Mouse (Mus musculus): ENCODE results near the gene Mapk12. TPM values are rescaled to one million over a fixed set of nuclear protein-coding genes. Genes with fewer than 3 reads are reported as not detected.

Mapk12 gene
- polyA plus RNA-seq, 1 experiment from 2014 or later = 5.1 TPM

GRCm38 (mm10) chr15:89125351-89125750, 15.2 kb downstream of the Mapk12 start:
- DNase-seq (ENCODE audit: low spot score) (no peak), ATAC-seq (no peak)
- Histone ChIP-seq H3K9me3 (replicated peaks; ENCODE audit: control insufficient read depth, low read length) (no peaks in the 10 kb centered on the region), H3K27ac (ENCODE audit: low read depth, low read length) (no peak overlapping the region), H3K4me1 (ENCODE audit: control insufficient read depth, insufficient read depth, low read length) (peaks cover 34% of the 10 kb centered on the region), H3K9ac (ENCODE audit: low read length) (no peak overlapping the region), H3K36me3 (ENCODE audit: control insufficient read depth, insufficient read depth, low read length) (peaks cover 8% of the 10 kb centered on the region; the same call in 1 of the 2 replicates), H3K27me3 (replicated peaks; ENCODE audit: control insufficient read depth, insufficient read depth, low read length) (no peaks in the 10 kb centered on the region), H3K4me3 (ENCODE audit: low read depth, low read length) (no peak overlapping the region), H3K4me2 (ENCODE audit: low read length) (no peak overlapping the region)
- 93% methylated on average over 9 of the region's 9 CpGs for WGBS

- no peak overlapping the region for H3K27ac ChIP-seq (ENCODE audit: low read depth, low read length)
- H3K36me3 ChIP-seq (ENCODE audit: control insufficient read depth, insufficient read depth, low read length) = peaks cover 17% of the 10 kb centered on the region; the same call in 1 of the 2 replicates
- H3K4me1 ChIP-seq (ENCODE audit: control insufficient read depth, insufficient read depth, low read length) = peaks cover 38% of the 10 kb centered on the region
- H3K9ac ChIP-seq (ENCODE audit: low read length) = peak overlapping the region; percentile 65; the same call in 1 of the 2 replicates
- DNase-seq (ENCODE audit: low spot score) (no peak), ATAC-seq (no peak)
- H3K27me3 ChIP-seq (replicated peaks; ENCODE audit: control insufficient read depth, insufficient read depth, low read length) = no peaks in the 10 kb centered on the region
- no peak overlapping the region for H3K4me2 ChIP-seq (ENCODE audit: low read length)
- H3K9me3 ChIP-seq (replicated peaks; ENCODE audit: control insufficient read depth, low read length) = no peaks in the 10 kb centered on the region
- H3K4me3 ChIP-seq (ENCODE audit: low read depth, low read length) = no peak overlapping the region
- WGBS = 89% methylated on average over 3 of the region's 3 CpGs
These were observed 16.2 kb downstream of the Mapk12 start for GRCm38 (mm10) chr15:89124312-89124711.

GRCm38 (mm10) chr15:89123595-89123994, 16.9 kb downstream of the Mapk12 start:
- DNase-seq (ENCODE audit: low spot score) (peak; percentile 49), ATAC-seq (peak; percentile 7; the same call in 1 of the 2 replicates)
- WGBS = 29% methylated on average over 11 of the region's 11 CpGs
- no peaks in the 10 kb centered on the region for H3K9me3 ChIP-seq (replicated peaks; ENCODE audit: control insufficient read depth, low read length)
- no peaks in the 10 kb centered on the region for H3K27me3 ChIP-seq (replicated peaks; ENCODE audit: control insufficient read depth, insufficient read depth, low read length)
- H3K4me2 ChIP-seq (ENCODE audit: low read length) = peak overlapping the region; percentile 96
- H3K9ac ChIP-seq (ENCODE audit: low read length) = peak overlapping the region; percentile 65
- peaks cover 21% of the 10 kb centered on the region for H3K36me3 ChIP-seq (ENCODE audit: control insufficient read depth, insufficient read depth, low read length)
- H3K4me3 ChIP-seq (ENCODE audit: low read depth, low read length) = peak overlapping the region; percentile 89
- peaks cover 33% of the 10 kb centered on the region for H3K4me1 ChIP-seq (ENCODE audit: control insufficient read depth, insufficient read depth, low read length)
- H3K27ac ChIP-seq (ENCODE audit: low read depth, low read length) = peak overlapping the region; percentile 83

- peak; percentile 90 for ATAC-seq
- H3K36me3 ChIP-seq (ENCODE audit: control insufficient read depth, insufficient read depth, low read length) = peaks cover 27% of the 10 kb centered on the region
- WGBS = under 1% methylated on average over 47 of the region's 47 CpGs
- peak within 1 kb of the TSS; percentile 89 for H3K4me3 ChIP-seq (ENCODE audit: low read depth, low read length)
- H3K9ac ChIP-seq (ENCODE audit: low read length) = peak within 1 kb of the TSS; percentile 80
- H3K9me3 ChIP-seq (replicated peaks; ENCODE audit: control insufficient read depth, low read length) = no peaks in the 10 kb centered on the region
- DNase-seq (ENCODE audit: low spot score) = peak; percentile 98
- peaks cover 30% of the 10 kb centered on the region for H3K4me1 ChIP-seq (ENCODE audit: control insufficient read depth, insufficient read depth, low read length)
- no peaks in the 10 kb centered on the region for H3K27me3 ChIP-seq (replicated peaks; ENCODE audit: control insufficient read depth, insufficient read depth, low read length)
- H3K27ac ChIP-seq (ENCODE audit: low read depth, low read length) = peak within 1 kb of the TSS; percentile 83
- H3K4me2 ChIP-seq (ENCODE audit: low read length) = peak within 1 kb of the TSS; percentile 96
These were observed 17.7 kb downstream of the Mapk12 start, which contains the start of gene Tubgcp6 for GRCm38 (mm10) chr15:89122649-89123366. TSS of gene Tubgcp6 (minus strand) at chr15:89123112.

- no peak overlapping the region for H3K4me3 ChIP-seq (ENCODE audit: low read depth, low read length)
- no peak overlapping the region for H3K4me2 ChIP-seq (ENCODE audit: low read length)
- no peak overlapping the region for H3K27ac ChIP-seq (ENCODE audit: low read depth, low read length)
- DNase-seq (ENCODE audit: low spot score) (peak; percentile 21), ATAC-seq (no peak)
- H3K27me3 ChIP-seq (replicated peaks; ENCODE audit: control insufficient read depth, insufficient read depth, low read length) = no peaks in the 10 kb centered on the region
- H3K9ac ChIP-seq (ENCODE audit: low read length) = no peak overlapping the region
- peaks cover 61% of the 10 kb centered on the region for H3K36me3 ChIP-seq (ENCODE audit: control insufficient read depth, insufficient read depth, low read length)
- H3K9me3 ChIP-seq (replicated peaks; ENCODE audit: control insufficient read depth, low read length) = no peaks in the 10 kb centered on the region
- peaks cover 23% of the 10 kb centered on the region for H3K4me1 ChIP-seq (ENCODE audit: control insufficient read depth, insufficient read depth, low read length)
These were observed 22.5 kb downstream of the Mapk12 start for GRCm38 (mm10) chr15:89118007-89118406.

GRCm38 (mm10) chr15:89110147-89110546, 30.4 kb downstream of the Mapk12 start:
- H3K4me3 ChIP-seq (ENCODE audit: low read depth, low read length) = no peak overlapping the region
- no peaks in the 10 kb centered on the region for H3K9me3 ChIP-seq (replicated peaks; ENCODE audit: control insufficient read depth, low read length)
- no peak for DNase-seq (ENCODE audit: low spot score)
- no peak overlapping the region for H3K9ac ChIP-seq (ENCODE audit: low read length)
- ATAC-seq = no peak
- H3K27ac ChIP-seq (ENCODE audit: low read depth, low read length) = no peak overlapping the region
- H3K27me3 ChIP-seq (replicated peaks; ENCODE audit: control insufficient read depth, insufficient read depth, low read length) = no peaks in the 10 kb centered on the region
- 83% methylated on average over 9 of the region's 9 CpGs for WGBS
- peaks cover 98% of the 10 kb centered on the region for H3K36me3 ChIP-seq (ENCODE audit: control insufficient read depth, insufficient read depth, low read length)
- no peak overlapping the region for H3K4me2 ChIP-seq (ENCODE audit: low read length)
- no peaks in the 10 kb centered on the region for H3K4me1 ChIP-seq (ENCODE audit: control insufficient read depth, insufficient read depth, low read length)

- no peak overlapping the region for H3K4me3 ChIP-seq (ENCODE audit: low read depth, low read length)
- H3K4me1 ChIP-seq (ENCODE audit: control insufficient read depth, insufficient read depth, low read length) = no peaks in the 10 kb centered on the region
- no peak overlapping the region for H3K9ac ChIP-seq (ENCODE audit: low read length)
- H3K27me3 ChIP-seq (replicated peaks; ENCODE audit: control insufficient read depth, insufficient read depth, low read length) = no peaks in the 10 kb centered on the region
- ATAC-seq = no peak
- H3K9me3 ChIP-seq (replicated peaks; ENCODE audit: control insufficient read depth, low read length) = no peaks in the 10 kb centered on the region
- DNase-seq (ENCODE audit: low spot score) = no peak
- H3K36me3 ChIP-seq (ENCODE audit: control insufficient read depth, insufficient read depth, low read length) = peaks cover 100% of the 10 kb centered on the region
- H3K4me2 ChIP-seq (ENCODE audit: low read length) = no peak overlapping the region
- no peak overlapping the region for H3K27ac ChIP-seq (ENCODE audit: low read depth, low read length)
- 81% methylated on average over 1 of the region's 1 CpGs for WGBS
These were observed 33.5 kb downstream of the Mapk12 start for GRCm38 (mm10) chr15:89106976-89107375.

- Histone ChIP-seq H3K27ac (ENCODE audit: low read depth, low read length) (no peak overlapping the region), H3K4me1 (ENCODE audit: control insufficient read depth, insufficient read depth, low read length) (no peaks in the 10 kb centered on the region), H3K4me2 (ENCODE audit: low read length) (no peak overlapping the region), H3K27me3 (replicated peaks; ENCODE audit: control insufficient read depth, insufficient read depth, low read length) (no peaks in the 10 kb centered on the region), H3K4me3 (ENCODE audit: low read depth, low read length) (no peak overlapping the region), H3K9ac (ENCODE audit: low read length) (no peak overlapping the region), H3K9me3 (replicated peaks; ENCODE audit: control insufficient read depth, low read length) (no peaks in the 10 kb centered on the region), H3K36me3 (ENCODE audit: control insufficient read depth, insufficient read depth, low read length) (peaks cover 100% of the 10 kb centered on the region)
- ATAC-seq (no peak), DNase-seq (ENCODE audit: low spot score) (no peak)
- 83% methylated on average over 13 of the region's 13 CpGs for WGBS
These were observed 34.4 kb downstream of the Mapk12 start for GRCm38 (mm10) chr15:89106073-89106472.

GRCm38 (mm10) chr15:89104425-89104824, 36.1 kb downstream of the Mapk12 start:
- Histone ChIP-seq H3K4me3 (ENCODE audit: low read depth, low read length) (no peak overlapping the region), H3K4me2 (ENCODE audit: low read length) (no peak overlapping the region), H3K4me1 (ENCODE audit: control insufficient read depth, insufficient read depth, low read length) (no peaks in the 10 kb centered on the region), H3K36me3 (ENCODE audit: control insufficient read depth, insufficient read depth, low read length) (peaks cover 100% of the 10 kb centered on the region), H3K27me3 (replicated peaks; ENCODE audit: control insufficient read depth, insufficient read depth, low read length) (no peaks in the 10 kb centered on the region), H3K9ac (ENCODE audit: low read length) (no peak overlapping the region), H3K9me3 (replicated peaks; ENCODE audit: control insufficient read depth, low read length) (no peaks in the 10 kb centered on the region), H3K27ac (ENCODE audit: low read depth, low read length) (no peak overlapping the region)
- DNase-seq (ENCODE audit: low spot score) = no peak
- WGBS = 96% methylated on average over 8 of the region's 8 CpGs
- no peak for ATAC-seq
